7 mouse cellular contexts compared by ENCODE assay signal in genomic region chr5:123377120-123377955, GRCm38 (mm10). TPM values are rescaled to one million over a fixed set of nuclear protein-coding genes. Genes with fewer than 3 reads are reported as not detected.
DNase-seq lines count a peak whose midpoint lies in the region; ATAC-seq and TF ChIP-seq lines count a peak whose summit lies in the region.

No protein-coding gene starts in this region.

- H3K4me1 ChIP-seq in heart, embryonic 15.5 days (replicated peaks): peaks cover 30% of the 10 kb centered on the region
- H3K4me1 ChIP-seq in lung, adult 2 months (ENCODE audit: control insufficient read depth, insufficient read depth, low read length): peaks cover 4% of the 10 kb centered on the region; the same call in 1 of the 2 replicates

- H3K4me3 ChIP-seq in heart, embryonic 15.5 days: no peak overlapping the region
- no peak overlapping the region for H3K4me3 ChIP-seq in lung, adult 2 months (replicated peaks; ENCODE audit: extremely low read depth, low read depth, low read length)

- no peak overlapping the region for H3K9ac ChIP-seq in heart, embryonic 15.5 days

- peak; percentile 90 for TF ChIP-seq CTCF in brain, embryonic 14.5 days (IDR thresholded peaks at IDR 0.05; ENCODE audit: borderline replicate concordance, extremely low read depth, insufficient read depth, insufficient read length)
- TF ChIP-seq CTCF in lung, adult 2 months (IDR thresholded peaks at IDR 0.05; ENCODE audit: insufficient read depth, low read length): peak; percentile 80

- 45% methylated on average over 15 of the region's 15 CpGs for WGBS in heart, embryonic 15.5 days
- WGBS in lung, adult 2 months: 44% methylated on average over 15 of the region's 15 CpGs

- no peak for TF ChIP-seq POLR2A in brain, embryonic 14.5 days (IDR thresholded peaks at IDR 0.05; ENCODE audit: borderline replicate concordance, extremely low read depth, insufficient read depth, insufficient read length, poor library complexity, severe bottlenecking)
- no peak for TF ChIP-seq POLR2A in lung, adult 2 months (IDR thresholded peaks at IDR 0.05; ENCODE audit: borderline replicate concordance, extremely low read depth, low read depth, low read length)

- H3K36me3 ChIP-seq in heart, embryonic 15.5 days: peaks cover 19% of the 10 kb centered on the region

- H3K9me3 ChIP-seq in heart, embryonic 15.5 days (replicated peaks): no peaks in the 10 kb centered on the region

- 0 out of 2 replicates have a peak, but pooled peaks have one; percentile 49 for ATAC-seq in erythroid progenitor cell, adult 5-6 weeks (replicated peaks; ENCODE audit: low FRiP score, poor library complexity, severe bottlenecking)
- ATAC-seq in heart, embryonic 15.5 days (replicated peaks; ENCODE audit: insufficient number of reproducible peaks, insufficient read depth, low FRiP score, low read depth): no peak

- peak overlapping the region; percentile 46 for H3K27ac ChIP-seq in heart, embryonic 15.5 days

- no peaks in the 10 kb centered on the region for H3K27me3 ChIP-seq in heart, embryonic 15.5 days

- DNase-seq in MN1 (ENCODE audit: low spot score): peak; percentile 81
- peak; percentile 65 for DNase-seq in brain, embryonic 14.5 days (ENCODE audit: low read depth)
- peak; percentile 85 to 87 for DNase-seq in kidney, postnatal 4 days
- DNase-seq in lung, adult 2 months: peak; percentile 80
- DNase-seq in right cerebral cortex, postnatal 10 days (ENCODE audit: low spot score in 2 of 2): peak; percentile 76 to 84

- peak overlapping the region; percentile 27; the same call in 1 of the 2 replicates for H3K4me2 ChIP-seq in heart, embryonic 15.5 days

RNA-seq across cellular contexts. Expression of gene Mlxip, which starts 17.3 kb away (rescaled TPM):
- 37.5 TPM in 2 replicates for polyA plus RNA-seq in brain, embryonic 14.5 days (2012; rRNA removed)
- 11.3 and 13.3 TPM in 2 replicates for total RNA-seq in erythroid progenitor cell, adult 5-6 weeks (2015; ENCODE audit: low replicate concordance)
- total RNA-seq in erythroid progenitor cell, adult 5-6 weeks (2017; ENCODE audit: low replicate concordance): 2.0 and 2.8 TPM in 2 replicates
- polyA plus RNA-seq in heart, embryonic 15.5 days (2015; fragmentation: Nextera tagmentation; extraction: Ambion mirVana): 9.1 and 14.4 TPM in 2 replicates
- polyA plus RNA-seq in lung, adult 2 months (2012; rRNA removed): 61.2 and 75.4 TPM in 2 replicates

RNA-seq across cellular contexts. Expression of gene Bcl7a, which starts 33.7 kb away (rescaled TPM):
- polyA plus RNA-seq in brain, embryonic 14.5 days (2012; rRNA removed): 46.4 and 53.2 TPM in 2 replicates
- total RNA-seq in erythroid progenitor cell, adult 5-6 weeks (2015; ENCODE audit: low replicate concordance): 15.1 and 18.0 TPM in 2 replicates
- total RNA-seq in erythroid progenitor cell, adult 5-6 weeks (2017; ENCODE audit: low replicate concordance): 8.7 and 11.3 TPM in 2 replicates
- 12.4 and 15.4 TPM in 2 replicates for polyA plus RNA-seq in heart, embryonic 15.5 days (2015; fragmentation: Nextera tagmentation; extraction: Ambion mirVana)
- 9.4 and 11.9 TPM in 2 replicates for polyA plus RNA-seq in lung, adult 2 months (2012; rRNA removed)
